Mouse (Mus musculus) heart, adult 8-10 months (tissue): ENCODE measurements at regions not wholly inside any gene's neighbourhood (a gene's known extent, or its start where the extent isn't known, plus 50 kb on each side); places are given as distances from the start of the nearest gene placed in this dataset.

ENCODE experiments used
- DNase-seq: peaks from one replicate; pipeline ENCODE4 v3.0.0; 2022; ENCODE audit warnings: low spot score

GRCm38 (mm10) chr4:99491536-99492514 is 164.3 kb upstream of the Foxd3 start:
- no peak for DNase-seq

GRCm38 (mm10) chr4:99503221-99503744 is 152.8 kb upstream of the Foxd3 start:
- no peak for DNase-seq

GRCm38 (mm10) chr4:99511993-99512392 is 144.1 kb upstream of the Foxd3 start:
- no peak for DNase-seq

- DNase-seq, result no peak
These were observed 139.2 kb upstream of the Foxd3 start for GRCm38 (mm10) chr4:99516883-99517282.

- no peak for DNase-seq
These were observed 128.7 kb upstream of the Foxd3 start for GRCm38 (mm10) chr4:99527441-99527840.

GRCm38 (mm10) chr4:99544014-99544413 is 112.1 kb upstream of the Foxd3 start:
- DNase-seq, result no peak

GRCm38 (mm10) chr4:99545742-99546141 is 110.4 kb upstream of the Foxd3 start:
- no peak for DNase-seq

GRCm38 (mm10) chr4:99557963-99558362 is 98.1 kb upstream of the Foxd3 start:
- DNase-seq, result no peak

- DNase-seq, result no peak
These were observed 95.5 kb upstream of the Foxd3 start for GRCm38 (mm10) chr4:99560604-99561003.

- no peak for DNase-seq
These were observed 94.6 kb upstream of the Foxd3 start for GRCm38 (mm10) chr4:99561506-99561937.

- DNase-seq, result no peak
These were observed 90.7 kb upstream of the Foxd3 start for GRCm38 (mm10) chr4:99565401-99565800.

GRCm38 (mm10) chr4:99572841-99573642 is 83.1 kb upstream of the Foxd3 start:
- DNase-seq, result no peak

- no peak for DNase-seq
These were observed 82.0 kb upstream of the Foxd3 start for GRCm38 (mm10) chr4:99574021-99574531.

- DNase-seq, result no peak
These were observed 81.1 kb upstream of the Foxd3 start for GRCm38 (mm10) chr4:99574984-99575383.

- DNase-seq, result no peak
These were observed 58.3 kb upstream of the Foxd3 start for GRCm38 (mm10) chr4:99597781-99598180.

- DNase-seq, result no peak
These were observed 55.4 kb upstream of the Foxd3 start for GRCm38 (mm10) chr4:99600741-99601140.

- DNase-seq, result no peak
These were observed 54.6 kb upstream of the Foxd3 start for GRCm38 (mm10) chr4:99601463-99601862.
